Mouse (Mus musculus): Measurements from ENCODE around the gene Ptprn2.

The Ptprn2 gene

DNA sequence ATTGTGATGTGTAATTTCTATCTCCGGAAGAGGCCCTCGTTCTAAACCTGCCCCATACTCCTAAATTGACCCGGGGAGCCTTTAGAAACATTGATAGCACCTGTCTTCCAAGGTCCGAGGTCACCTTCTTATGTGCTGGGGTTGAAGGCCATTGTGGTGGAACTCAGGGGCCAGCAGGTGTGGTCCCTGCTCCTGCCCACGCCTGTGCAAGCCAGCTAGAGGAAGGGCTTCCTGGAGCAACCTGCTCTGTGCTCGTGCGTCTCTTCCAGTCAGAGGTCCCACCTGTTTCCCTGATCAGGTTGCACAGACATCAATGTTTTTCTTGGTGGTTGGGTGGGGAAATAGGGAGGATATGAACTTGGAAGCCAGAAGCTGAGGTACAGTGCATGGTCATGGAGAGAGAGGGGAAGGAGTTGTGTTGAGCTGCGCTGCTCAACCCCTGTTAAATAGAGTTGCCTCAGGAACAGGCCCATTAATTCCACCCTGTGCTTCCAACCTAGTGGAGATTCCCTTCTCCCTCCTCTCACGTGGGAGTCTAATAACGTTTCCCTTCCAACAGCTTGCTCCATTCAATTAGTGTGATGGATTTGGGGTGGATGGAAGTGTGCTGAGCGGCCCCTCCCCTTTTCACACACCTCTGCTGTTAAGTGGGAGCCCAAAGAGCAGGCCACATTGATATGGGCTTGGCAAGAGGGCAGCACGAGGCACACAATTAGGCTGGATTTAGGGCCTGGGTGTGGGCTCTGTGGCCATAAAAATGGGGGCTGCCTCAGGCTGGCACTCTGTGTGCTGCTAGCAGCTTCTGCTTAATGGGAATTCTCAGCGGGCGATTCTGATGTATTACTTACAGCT is 156.0 kb downstream of the Ptprn2 start:
- DNase-seq (ENCODE audit: low read depth in 1 of 2, low spot score in 2 of 2), result no peak

DNA sequence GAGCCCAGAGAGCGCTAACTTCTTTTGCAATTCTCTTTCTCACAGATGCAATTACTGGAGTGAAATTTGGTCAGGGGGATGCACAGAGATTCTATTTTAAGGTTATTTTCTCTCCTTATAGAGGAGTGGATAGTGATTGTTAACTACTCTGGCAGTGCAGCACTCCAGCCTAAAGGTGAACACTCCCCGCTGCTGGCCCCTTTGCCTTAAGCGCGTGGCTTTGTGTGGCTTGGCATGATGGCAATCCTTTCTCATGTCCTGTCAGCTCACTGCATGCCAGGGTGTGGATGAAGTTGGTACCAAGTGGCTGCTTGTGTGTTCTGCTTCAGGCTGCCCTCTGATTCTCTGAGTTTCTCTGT is 156.7 kb downstream of the Ptprn2 start:
- no peak for DNase-seq (ENCODE audit: low read depth in 1 of 2, low spot score in 2 of 2)

DNA sequence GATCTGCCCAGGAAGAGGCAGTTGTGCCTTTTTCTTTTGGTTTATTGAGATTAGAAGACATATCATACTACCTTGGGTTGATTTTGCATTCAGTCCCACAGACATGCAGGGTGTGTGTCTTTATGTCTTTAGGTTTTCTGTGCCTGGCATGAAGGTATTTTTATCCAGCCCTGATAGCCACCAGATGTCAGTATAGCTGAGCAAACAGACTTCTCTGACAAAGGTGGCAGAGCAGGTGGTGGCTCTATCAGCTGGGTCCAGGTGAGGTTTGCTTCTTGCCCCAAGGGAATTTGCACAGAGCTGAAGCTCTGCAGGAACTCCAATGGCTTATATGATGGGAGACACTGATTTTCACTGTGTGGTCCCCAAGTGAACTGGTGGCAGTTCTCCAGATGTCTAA is 161.3 kb downstream of the Ptprn2 start:
- no peak for DNase-seq (ENCODE audit: low read depth in 1 of 2, low spot score in 2 of 2)

DNA sequence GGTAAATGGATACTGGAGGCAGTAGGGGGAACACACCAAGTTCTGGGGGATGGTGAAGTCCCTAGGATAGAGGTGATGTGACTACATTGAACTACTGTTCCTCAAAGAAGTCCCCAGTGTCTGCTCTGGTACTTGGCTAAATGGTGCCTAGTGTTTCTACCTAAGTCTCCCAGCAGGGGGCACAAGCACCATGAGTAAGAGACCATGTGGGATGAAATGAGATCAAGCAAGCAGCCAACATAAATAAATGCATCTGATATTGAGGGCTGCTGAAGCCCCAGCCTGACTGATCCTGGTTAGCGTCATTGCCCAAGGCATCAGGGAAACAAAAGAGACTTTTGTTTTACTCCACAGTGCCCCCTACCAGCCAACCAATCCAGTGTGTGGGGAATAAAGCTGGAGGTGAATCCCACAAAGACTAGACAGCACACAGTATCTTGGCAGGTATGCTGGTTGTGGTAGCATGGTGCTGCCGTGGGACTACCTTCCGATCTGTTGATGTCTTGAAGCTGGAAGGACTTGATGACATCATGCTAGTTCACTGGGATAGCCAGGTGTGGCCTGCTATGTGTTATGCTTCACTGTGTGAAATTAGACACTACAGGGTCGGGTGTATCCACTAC is 163.2 kb downstream of the Ptprn2 start:
- DNase-seq (ENCODE audit: low read depth in 1 of 2, low spot score in 2 of 2), result no peak

DNA sequence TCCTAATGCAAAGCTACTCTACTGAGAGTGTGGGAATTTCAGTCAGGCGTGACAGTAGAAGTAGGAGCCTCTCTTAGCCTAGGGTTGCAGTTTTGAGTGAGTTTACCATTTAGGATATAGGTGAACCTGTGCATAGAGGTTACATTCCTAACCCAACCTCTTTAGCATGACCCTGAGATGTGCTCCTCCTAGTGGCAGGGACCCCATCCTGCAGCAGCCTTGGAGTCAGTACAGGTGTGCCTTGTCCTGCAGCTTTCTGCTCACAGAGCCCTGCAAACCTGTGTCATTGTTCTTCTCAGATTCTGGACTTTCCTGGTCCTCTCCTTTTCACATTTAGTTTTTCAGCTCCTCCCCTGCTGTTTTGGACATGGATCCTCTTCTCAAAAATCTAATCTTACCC is 168.2 kb downstream of the Ptprn2 start:
- no peak for DNase-seq (ENCODE audit: low read depth in 1 of 2, low spot score in 2 of 2)

DNA sequence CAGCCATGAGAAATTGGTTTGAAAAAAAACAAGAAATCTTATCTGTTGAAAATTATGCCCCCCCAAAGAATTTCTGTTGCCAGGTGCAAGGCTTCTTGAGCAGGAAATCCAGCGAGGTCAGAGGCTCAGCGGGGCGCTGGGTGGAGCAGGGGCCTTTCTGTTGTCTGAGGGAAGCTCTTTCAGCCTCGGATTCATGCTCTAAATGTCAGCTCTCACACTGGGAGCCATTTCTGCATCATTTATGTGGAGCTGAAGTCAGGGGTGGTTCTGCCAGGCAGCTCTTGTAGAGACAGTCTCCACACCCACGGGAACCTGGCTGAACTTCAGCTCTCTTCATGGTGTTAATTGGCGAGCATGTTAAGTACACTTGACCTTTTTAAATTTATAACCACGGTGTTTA is 174.6 kb downstream of the Ptprn2 start:
- DNase-seq (ENCODE audit: low read depth in 1 of 2, low spot score in 2 of 2), result no peak

DNA sequence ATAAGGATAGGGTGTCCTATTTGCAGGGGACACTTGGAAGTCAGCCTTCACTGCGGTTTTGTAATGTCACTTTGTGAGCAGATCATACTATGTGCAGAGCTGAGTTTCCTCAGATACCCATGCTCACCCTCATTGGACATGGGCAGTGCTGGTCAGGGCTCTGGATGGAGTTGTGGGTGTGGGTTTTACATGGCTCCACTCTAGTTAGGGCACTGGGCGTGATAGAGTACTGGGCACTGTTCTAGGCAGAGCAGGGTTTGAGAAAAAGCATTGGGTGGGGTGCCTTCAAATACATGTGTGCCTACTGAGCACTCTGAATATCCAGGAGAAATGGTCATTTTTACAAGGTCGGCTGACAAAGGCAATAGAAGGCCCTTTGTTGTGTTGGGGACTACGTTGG is 175.5 kb downstream of the Ptprn2 start:
- DNase-seq (ENCODE audit: low read depth in 1 of 2, low spot score in 2 of 2), result no peak

DNA sequence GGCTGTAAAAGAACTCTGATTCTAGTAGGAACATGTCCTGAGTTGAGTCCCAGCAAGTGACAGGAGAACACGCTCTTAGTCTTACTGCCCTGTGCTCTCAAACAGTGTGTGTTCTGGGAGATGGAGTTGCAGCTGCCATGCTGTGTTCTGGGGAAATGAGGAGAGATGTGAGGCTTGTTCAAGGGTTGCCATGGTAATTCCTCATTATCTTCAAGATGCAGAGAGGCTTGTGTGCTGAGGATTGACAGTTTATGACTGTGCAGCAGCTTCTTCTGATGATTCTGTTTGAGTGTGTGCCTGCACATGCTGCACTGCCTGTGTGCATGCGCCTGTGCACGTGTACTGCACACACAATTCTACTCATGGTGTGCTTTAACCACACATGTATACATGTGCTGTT is 192.2 kb downstream of the Ptprn2 start:
- no peak for DNase-seq (ENCODE audit: low read depth in 1 of 2, low spot score in 2 of 2)

DNA sequence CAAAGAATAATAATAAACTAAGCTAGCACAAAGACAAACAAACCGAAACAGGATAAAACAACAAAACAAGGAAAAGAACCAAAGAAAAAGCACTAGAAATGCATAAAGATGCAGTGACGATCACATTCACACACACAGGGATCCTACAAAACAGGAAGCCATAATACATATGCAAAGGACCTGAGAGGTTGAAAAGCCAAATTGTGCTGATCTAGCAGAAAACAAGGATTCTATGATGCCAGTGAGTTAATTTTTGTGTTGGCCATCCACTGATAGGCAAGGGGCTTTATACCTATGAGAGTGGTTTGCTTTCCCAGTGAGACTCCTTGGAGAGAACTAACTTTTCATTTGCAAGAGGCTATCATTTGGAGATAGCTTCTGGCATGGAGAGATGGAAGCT is 204.3 kb downstream of the Ptprn2 start:
- no peak for DNase-seq (ENCODE audit: low read depth in 1 of 2, low spot score in 2 of 2)

DNA sequence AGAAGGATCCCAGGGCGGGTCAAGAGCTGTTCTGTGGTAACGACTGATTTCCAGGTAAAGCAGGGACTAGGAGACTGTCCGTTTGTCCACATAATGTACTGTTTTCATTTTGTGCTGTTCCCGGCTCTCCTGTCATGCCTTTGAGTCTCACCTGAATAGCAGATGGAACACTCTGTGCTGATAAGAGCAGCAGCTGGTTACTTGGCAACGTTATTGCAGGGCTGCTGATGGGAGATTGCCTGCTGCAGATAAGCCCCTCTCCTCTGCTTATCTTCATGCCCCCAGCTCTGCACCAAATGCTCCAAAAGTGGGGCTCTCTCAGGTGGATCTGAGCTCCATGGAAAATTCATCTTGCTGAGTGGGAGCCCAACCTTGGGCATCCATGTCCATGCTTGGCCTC is 224.0 kb downstream of the Ptprn2 start:
- no peak for DNase-seq (ENCODE audit: low read depth in 1 of 2, low spot score in 2 of 2)

DNA sequence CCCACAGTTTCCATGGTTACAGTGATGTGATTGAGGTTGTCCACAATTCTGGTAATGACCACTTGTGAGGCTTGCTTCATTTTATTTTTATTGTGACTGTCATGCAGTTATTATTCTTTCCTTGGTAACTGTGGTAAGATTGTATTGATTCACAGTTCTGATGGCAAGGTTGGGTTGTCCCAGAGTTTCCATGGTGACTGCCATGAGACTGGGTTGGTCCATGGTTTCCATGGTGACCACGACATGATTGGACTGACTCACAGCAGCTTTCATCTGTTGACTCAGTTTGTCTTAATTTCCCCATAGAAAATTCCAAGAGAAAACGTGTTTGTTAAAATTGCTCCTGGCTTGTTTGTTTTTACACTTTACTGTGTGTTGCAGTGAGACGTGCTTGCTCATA is 225.2 kb downstream of the Ptprn2 start:
- DNase-seq (ENCODE audit: low read depth in 1 of 2, low spot score in 2 of 2), result no peak

DNA sequence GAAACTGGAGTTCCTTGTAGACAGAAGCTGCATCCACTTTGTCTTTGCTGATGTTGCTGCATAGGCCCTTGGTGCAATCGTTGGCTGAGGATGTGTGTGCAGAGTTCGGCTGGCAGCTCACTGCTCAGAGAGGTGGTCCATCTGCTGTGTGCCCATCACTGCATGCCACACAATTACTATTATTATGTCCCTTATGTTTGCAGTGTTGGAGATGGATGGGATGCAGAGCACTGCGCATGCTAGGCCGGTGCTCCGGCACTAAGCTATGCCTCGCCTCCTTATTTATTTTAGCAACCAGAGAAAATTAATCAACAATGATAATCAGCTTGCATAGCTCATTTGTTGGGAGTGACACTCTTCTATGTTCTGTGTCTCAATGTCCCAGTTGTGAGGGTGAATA is 225.6 kb downstream of the Ptprn2 start:
- no peak for DNase-seq (ENCODE audit: low read depth in 1 of 2, low spot score in 2 of 2)

DNA sequence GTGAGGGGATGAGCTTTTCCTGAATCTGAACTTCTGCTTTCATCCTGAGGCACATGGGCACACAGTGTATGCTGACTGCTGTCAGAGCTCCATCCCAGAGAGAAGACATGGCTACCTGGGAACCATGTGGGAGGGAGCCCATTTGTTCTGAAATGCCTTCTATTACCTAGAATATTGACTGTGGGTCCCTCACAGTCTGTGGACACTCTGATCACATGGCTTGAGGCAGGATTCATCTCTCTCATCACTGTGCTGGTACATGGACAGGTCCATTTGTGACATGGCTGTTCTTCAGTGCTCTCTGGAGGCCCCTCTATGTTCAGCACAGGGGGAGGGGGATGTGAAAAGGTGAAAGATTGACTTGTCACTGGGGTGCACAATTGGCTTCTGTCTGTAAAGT is 227.6 kb downstream of the Ptprn2 start:
- DNase-seq (ENCODE audit: low read depth in 1 of 2, low spot score in 2 of 2), result no peak

DNA sequence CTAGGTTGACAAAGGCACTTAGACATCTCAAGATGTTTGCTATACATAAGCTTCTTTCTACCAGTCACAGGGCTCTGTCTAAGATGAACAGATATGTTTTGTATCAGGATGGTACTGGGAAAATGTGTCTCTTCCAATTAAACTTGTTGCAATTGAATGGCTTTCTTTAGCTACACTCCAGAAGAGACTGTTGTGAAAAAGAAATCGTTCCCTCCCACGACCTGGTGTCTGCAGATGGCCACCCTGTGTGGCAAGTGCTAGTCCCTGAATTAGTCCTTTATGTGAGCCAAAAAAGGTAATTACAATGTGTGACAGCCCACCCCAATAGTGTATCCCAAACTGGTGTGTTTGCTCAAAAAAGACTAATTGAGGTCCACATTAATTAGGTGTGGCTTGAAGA is 235.5 kb downstream of the Ptprn2 start:
- no peak for DNase-seq (ENCODE audit: low read depth in 1 of 2, low spot score in 2 of 2)

DNA sequence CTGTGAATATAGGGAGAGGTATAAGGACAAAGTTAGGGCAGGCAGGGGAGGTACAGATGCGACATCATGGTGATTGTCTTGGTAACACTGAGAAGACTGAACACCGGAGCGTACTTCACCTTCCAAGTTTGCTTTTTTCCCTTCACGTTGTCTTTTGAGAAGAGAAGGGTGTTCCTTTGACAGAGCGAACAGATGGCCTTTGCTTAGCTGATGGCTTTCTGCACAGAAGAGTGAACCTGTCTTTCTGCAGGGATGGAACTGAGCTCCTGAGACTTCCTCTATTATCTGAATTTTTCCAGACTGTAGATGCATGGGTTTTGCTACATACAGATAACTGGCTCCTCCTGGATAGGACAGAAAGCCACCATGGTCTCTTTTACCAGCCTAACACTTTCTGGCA is 254.6 kb downstream of the Ptprn2 start:
- no peak for DNase-seq (ENCODE audit: low read depth in 1 of 2, low spot score in 2 of 2)

DNA sequence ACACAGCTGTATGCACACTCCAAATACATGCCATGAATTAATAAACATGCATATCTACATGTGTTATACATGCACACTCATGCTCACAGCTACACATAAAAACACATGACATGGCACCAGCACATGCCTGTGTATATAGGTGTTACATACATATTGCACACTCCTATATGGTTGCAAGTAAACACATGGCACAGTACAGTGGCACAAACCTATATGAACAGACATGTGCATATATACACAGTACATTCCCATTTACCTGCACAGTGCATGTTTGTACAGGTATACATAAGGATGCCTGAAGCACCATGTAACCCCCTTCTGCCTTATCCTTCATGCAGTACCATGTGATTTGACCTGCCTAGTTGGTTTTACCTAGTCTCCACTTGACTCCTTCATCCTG is 255.8 kb downstream of the Ptprn2 start:
- no peak for DNase-seq (ENCODE audit: low read depth in 1 of 2, low spot score in 2 of 2)

DNA sequence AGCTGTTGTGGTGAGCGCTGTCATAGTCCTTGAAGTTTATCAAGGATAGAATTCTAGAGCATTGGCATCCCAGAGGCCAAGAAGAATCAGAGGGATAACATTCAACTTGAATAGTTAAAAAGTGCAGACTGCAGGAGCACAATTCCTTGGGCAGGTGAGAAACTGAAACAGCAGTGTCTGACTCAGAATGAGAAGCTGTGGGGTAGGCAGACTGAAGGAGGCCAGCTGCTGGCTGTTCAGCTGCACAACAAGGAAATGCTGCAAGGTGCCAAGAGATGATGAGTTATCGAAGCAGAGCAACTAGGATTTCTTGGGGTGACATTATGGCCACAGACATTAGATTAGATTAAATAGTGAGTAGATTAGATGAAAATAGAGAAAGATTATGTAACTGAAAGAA is 260.9 kb downstream of the Ptprn2 start:
- no peak for DNase-seq (ENCODE audit: low read depth in 1 of 2, low spot score in 2 of 2)

DNA sequence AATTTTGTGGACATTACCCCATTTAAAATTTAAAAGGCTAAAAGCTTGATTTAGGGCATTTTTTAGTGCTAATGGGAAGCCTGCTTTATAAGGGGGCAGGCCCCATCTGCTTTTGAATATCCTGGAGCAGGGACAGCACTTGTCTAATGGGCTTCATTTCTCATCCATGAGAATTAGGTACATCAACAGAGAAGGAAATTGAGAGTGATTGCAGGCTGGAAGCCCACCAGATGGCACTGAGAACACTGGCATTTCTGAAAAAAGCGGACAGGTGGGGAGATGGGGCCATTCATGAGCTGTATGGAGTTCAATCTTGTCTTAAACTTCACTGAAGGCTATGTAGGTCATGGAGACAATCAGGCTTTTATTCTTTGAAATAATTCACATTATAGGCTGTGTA is 267.3 kb downstream of the Ptprn2 start:
- no peak for DNase-seq (ENCODE audit: low read depth in 1 of 2, low spot score in 2 of 2)

DNA sequence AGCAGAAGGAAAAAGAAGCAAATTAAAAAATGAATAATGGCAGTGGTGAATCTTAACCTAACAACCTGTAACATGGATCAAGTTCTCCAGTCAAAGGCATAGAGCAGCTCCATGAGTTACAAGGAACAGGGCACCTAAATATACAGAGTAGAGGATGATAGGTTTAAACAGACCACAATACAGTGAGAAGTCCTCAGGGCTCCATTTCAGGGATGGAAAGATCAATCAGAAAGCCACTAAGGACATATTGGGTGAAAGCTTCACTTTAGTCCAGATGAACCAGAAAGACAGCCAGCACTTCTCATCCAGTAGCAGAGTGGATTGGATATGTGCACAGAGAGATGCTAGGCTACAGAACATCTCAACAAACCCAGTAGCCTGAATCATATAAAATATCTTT is 278.4 kb downstream of the Ptprn2 start:
- DNase-seq (ENCODE audit: low read depth in 1 of 2, low spot score in 2 of 2), result no peak

DNA sequence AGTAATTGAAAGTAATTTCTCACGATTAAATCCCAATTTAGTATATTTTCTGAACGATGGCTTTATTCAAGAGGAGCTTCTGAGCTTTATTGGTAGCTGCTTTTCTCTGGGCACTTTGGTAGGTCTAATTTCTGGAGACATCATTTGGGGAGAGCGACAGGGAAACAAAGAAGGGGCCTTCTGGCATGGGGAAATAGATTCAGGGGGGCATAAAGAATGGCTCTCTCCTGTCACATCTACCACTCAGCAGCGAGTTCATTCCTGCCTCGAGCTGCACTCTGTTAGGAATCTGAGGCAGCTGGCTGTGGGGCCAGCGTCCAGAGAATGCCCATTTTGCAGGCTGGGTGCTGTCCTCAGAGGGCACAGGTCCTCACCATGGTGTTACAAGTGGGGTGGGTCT is 285.4 kb downstream of the Ptprn2 start:
- DNase-seq (ENCODE audit: low read depth in 1 of 2, low spot score in 2 of 2), result no peak

DNA sequence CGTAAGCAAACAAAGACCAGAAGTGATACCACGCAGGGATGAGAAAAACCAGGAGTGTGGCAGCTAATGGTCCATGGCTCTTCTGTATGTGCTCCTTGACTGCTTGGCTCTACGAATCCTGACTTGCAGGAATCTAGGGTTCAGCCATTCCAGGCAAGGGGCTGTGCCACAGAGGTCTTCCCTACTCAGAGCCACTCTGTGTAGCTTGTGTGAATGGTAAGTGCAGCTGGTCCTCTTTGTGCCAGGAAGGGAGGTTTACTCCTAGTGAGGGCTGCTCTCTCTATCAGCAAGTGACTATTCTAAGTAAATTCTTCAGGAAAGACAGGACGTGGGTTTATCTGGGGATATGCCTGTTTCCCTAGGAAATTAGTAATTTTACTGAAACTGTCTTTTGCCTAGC is 286.0 kb downstream of the Ptprn2 start:
- no peak for DNase-seq (ENCODE audit: low read depth in 1 of 2, low spot score in 2 of 2)

DNA sequence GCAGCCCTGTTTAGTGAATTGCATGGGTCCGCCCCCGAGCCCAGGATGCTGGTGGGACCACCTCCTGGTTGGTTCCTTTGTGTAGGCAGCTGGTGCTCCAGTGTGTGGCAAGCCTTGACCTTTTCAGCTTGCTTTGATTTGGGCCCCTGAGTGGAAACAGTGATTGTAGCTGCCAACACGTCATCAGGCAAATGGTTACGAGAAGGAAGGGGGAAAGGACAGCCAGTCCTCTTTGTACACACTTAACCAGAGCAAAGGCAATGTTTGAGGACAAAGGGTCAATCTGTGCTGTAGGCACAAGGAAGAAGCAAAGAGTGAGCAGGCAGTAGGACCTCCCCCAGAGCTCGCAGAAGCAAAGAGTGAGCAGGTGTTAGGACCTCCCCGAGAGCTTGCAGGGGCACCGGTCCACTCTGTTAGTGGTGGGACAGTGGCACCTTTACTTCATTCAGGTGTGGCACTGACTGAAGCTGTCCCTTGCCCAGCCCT is 286.6 kb downstream of the Ptprn2 start:
- no peak for DNase-seq (ENCODE audit: low read depth in 1 of 2, low spot score in 2 of 2)

DNA sequence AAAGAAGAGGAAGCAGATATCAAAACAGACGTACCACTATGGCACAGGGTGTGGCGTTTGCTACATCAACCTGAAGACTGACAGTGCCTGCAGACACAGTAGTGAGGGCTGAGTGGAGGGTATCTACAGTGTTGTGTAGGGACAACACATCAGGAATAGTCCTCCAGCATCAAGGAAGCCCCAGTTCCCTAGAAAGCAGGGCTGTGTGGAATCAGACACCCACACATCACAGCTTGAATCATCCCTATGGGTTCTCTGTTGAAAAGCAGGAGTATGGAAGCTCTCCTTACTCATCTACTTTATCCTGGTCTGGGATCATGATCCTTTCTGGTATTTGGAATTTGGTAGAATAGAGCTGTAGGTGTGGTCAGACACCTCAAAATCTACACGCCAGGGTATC is 287.8 kb downstream of the Ptprn2 start:
- DNase-seq (ENCODE audit: low read depth in 1 of 2, low spot score in 2 of 2), result no peak
